Mouse (Mus musculus) hindbrain, embryonic 16.5 days (tissue): ENCODE measurements at regions not wholly inside any gene's neighbourhood (a gene's known extent, or its start where the extent isn't known, plus 50 kb on each side); places are given as distances from the start of the nearest gene placed in this dataset.

ENCODE experiments used
- ATAC-seq: fragments of 200-750 bp; cut with Nextera tagmentation; 2 replicates; pipeline ENCODE4 v1.8.0; 2017; ENCODE audit warnings: moderate TSS enrichment, moderate library complexity
- H3K27ac ChIP-seq: fragments of 300-500 bp; sonication (generic); 2 replicates; pipeline ENCODE4 v1.5.1; 2014; ENCODE audit warnings: low read depth, mild to moderate bottlenecking, control low read depth, low read length, moderate library complexity
- H3K27me3 ChIP-seq: fragments of 300-500 bp; sonication (generic); replicated peaks from 2 replicates; pipeline ENCODE4 v1.6.1; 2014; ENCODE audit warnings: low read length; ENCODE audit not compliant: control insufficient read depth, insufficient read depth
- H3K36me3 ChIP-seq: fragments of 300-500 bp; sonication (generic); 2 replicates; pipeline ENCODE4 v1.6.1; 2014; ENCODE audit warnings: mild to moderate bottlenecking, low read length, moderate library complexity, mixed read lengths; ENCODE audit not compliant: control insufficient read depth, insufficient read depth
- H3K4me1 ChIP-seq: fragments of 300-500 bp; sonication (generic); 2 replicates; pipeline ENCODE4 v1.6.1; 2014; ENCODE audit warnings: low read depth, low read length; ENCODE audit not compliant: control insufficient read depth, insufficient read depth
- H3K4me2 ChIP-seq: fragments of 300-500 bp; sonication (generic); 2 replicates; pipeline ENCODE4 v1.6.1; 2014; ENCODE audit warnings: mild to moderate bottlenecking, low read length, control low read depth, moderate library complexity
- H3K4me3 ChIP-seq: fragments of 300-500 bp; sonication (generic); 2 replicates; pipeline ENCODE4 v1.5.1; 2014; ENCODE audit warnings: mild to moderate bottlenecking, low read length, control low read depth, moderate library complexity
- H3K9ac ChIP-seq: fragments of 300-500 bp; sonication (generic); 2 replicates; pipeline ENCODE4 v1.6.1; 2014; ENCODE audit warnings: low read depth, mild to moderate bottlenecking, control low read depth, low read length, moderate library complexity
- H3K9me3 ChIP-seq: fragments of 300-500 bp; sonication (generic); 2 replicates; pipeline ENCODE4 v1.6.1; 2014; ENCODE audit warnings: mild to moderate bottlenecking, low read length, moderate library complexity; ENCODE audit not compliant: control insufficient read depth
- WGBS: fragments of 180-500 bp; shearing (Covaris S2); extraction: QIAGEN DNeasy Blood & Tissue Kit; methylation state at CpG from one replicate; pipeline ENCODE4 v1.1.7; 2014; 5-methylcytosine and 5-hydroxymethylcytosine counted together

DNA sequence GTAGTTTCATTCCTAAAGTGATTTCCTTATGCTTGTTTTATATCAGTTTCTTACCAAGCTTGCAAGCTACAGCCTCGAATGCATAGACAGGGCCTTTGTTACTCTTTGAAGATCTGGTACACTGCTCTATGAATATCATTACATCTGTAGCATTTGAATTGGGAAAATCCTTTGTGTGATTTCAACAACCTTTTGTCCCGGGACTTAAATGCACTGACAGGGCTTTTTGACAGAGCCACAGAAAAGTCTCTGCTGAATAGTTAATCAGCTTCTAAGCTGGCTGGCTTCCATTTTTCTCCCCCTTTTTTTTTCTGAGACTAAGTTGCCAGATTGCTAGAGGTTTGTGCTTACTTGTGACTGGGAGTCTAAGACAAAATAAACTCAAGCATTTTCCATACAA is 80.2 kb downstream of the Ednrb start:
- Histone ChIP-seq H3K9ac (no peak overlapping the region), H3K4me2 (no peak overlapping the region), H3K4me1 (no peaks in the 10 kb centered on the region), H3K4me3 (no peak overlapping the region), H3K27ac (no peak overlapping the region), H3K36me3 (no peaks in the 10 kb centered on the region), H3K27me3 (no peaks in the 10 kb centered on the region), H3K9me3 (no peaks in the 10 kb centered on the region)
- peak; percentile 88 for ATAC-seq
- 13% methylated on average over 2 of the region's 2 CpGs for WGBS

DNA sequence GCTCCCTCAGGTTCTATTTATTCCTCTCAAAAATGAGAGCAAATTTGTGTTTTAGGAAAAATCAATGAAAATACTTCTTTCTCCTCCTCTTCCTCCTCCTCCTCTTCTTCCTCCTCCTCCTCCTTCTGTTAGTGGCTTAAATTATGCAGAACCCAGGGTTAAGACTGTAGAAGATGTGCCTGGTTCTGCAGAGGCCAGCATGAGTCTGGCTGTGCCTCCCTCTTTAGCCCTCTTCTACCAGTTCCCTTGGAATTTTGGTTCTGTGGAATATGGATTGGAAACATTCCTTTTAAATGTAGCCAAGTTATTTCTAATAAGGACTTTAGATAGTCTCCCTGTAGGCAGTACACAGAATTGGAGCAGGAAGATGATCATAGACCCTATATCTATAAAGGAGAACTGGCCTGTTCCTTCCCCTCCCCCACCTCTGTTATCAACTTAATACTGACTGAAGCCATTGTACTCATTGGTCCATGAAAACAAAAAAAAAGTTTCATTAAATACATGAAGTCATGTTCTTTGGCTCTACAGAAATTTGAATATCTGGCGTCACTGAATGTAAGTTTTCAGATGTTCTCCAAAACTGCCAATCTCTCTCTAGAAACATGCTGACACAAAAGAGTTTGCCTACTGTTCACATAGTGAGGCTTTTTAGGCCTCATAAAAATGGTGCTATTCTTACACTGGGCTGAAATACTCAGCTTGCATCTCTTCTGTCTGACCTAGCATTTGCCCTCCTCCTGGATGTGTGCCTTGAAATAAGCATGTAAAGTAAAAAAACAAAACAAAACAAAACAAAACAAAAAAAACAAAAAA is 80.8 kb downstream of the Ednrb start:
- no peaks in the 10 kb centered on the region for H3K36me3 ChIP-seq
- H3K4me3 ChIP-seq = no peak overlapping the region
- no peaks in the 10 kb centered on the region for H3K27me3 ChIP-seq
- H3K9ac ChIP-seq = no peak overlapping the region
- peak overlapping the region; percentile 42 for H3K27ac ChIP-seq
- H3K4me1 ChIP-seq = no peaks in the 10 kb centered on the region
- H3K9me3 ChIP-seq = no peaks in the 10 kb centered on the region
- WGBS = 43% methylated on average over 1 of the region's 1 CpGs
- H3K4me2 ChIP-seq = no peak overlapping the region
- ATAC-seq = peak; percentile 92

DNA sequence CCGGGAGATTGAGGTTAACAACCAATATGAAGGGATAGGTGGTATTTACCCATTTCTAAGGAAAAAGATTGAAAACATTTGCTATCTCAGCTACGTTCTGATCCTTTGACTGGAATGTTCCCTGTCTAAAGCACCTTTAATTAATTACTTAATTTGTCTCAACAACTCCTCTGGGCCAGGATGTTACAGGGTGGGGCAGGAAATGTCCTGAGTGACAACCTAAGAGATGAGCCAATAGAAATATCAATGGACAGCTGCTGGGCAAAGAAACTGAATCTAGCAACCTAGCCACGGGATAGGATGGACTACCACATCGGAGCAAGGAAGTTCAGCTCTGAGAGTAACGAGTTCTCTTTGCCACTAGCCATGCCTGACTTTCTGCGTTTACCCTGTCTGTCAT is 84.8 kb downstream of the Ednrb start:
- Histone ChIP-seq H3K36me3 (no peaks in the 10 kb centered on the region), H3K9me3 (no peaks in the 10 kb centered on the region), H3K27me3 (no peaks in the 10 kb centered on the region), H3K4me1 (no peaks in the 10 kb centered on the region), H3K27ac (no peak overlapping the region), H3K9ac (no peak overlapping the region), H3K4me3 (no peak overlapping the region), H3K4me2 (no peak overlapping the region)
- ATAC-seq = no peak
- 85% methylated on average over 6 of the region's 6 CpGs for WGBS
